Mouse (Mus musculus) stomach, postnatal 0 days (tissue): ENCODE results near the gene Cluh. TPM values are rescaled to one million over a fixed set of nuclear protein-coding genes. Genes with fewer than 3 reads are reported as not detected.

ENCODE experiments used
- ATAC-seq: fragments of 200-750 bp; cut with Nextera tagmentation; 2 replicates; pipeline ENCODE4 v1.8.0; 2017; ENCODE audit not compliant: low FRiP score, low TSS enrichment
- DNase-seq: peaks from one replicate; pipeline ENCODE4 v3.0.0-alpha.2; 2016; ENCODE audit warnings: low spot score
- H3K27ac ChIP-seq: fragments of 300-500 bp; sonication (generic); replicated peaks from 2 replicates; pipeline ENCODE4 v1.5.1; 2014; ENCODE audit warnings: mild to moderate bottlenecking, control low read depth
- H3K27me3 ChIP-seq: fragments of 300-500 bp; sonication (generic); 2 replicates; pipeline ENCODE4 v1.6.1; 2014; ENCODE audit warnings: low read length; ENCODE audit not compliant: control insufficient read depth, insufficient read depth
- H3K36me3 ChIP-seq: fragments of 300-500 bp; sonication (generic); 2 replicates; pipeline ENCODE4 v1.6.1; 2014; ENCODE audit warnings: low read length, mixed read lengths; ENCODE audit not compliant: control insufficient read depth, insufficient read depth
- H3K4me1 ChIP-seq: fragments of 300-500 bp; sonication (generic); replicated peaks from 2 replicates; pipeline ENCODE4 v1.6.1; 2014; ENCODE audit warnings: antibody characterized with exemption; ENCODE audit not compliant: control insufficient read depth, insufficient read depth
- H3K4me2 ChIP-seq: fragments of 300-500 bp; sonication (generic); replicated peaks from 2 replicates; pipeline ENCODE4 v1.6.1; 2014; ENCODE audit warnings: low read depth, mild to moderate bottlenecking, control low read depth, moderate library complexity
- H3K4me3 ChIP-seq: fragments of 300-500 bp; sonication (generic); 2 replicates; pipeline ENCODE4 v1.5.1; 2014; ENCODE audit warnings: low read depth, low read length, control low read depth
- H3K9ac ChIP-seq: fragments of 300-500 bp; sonication (generic); 2 replicates; pipeline ENCODE4 v1.6.1; 2014; ENCODE audit warnings: mild to moderate bottlenecking, low read length, control low read depth, mixed read lengths
- H3K9me3 ChIP-seq: fragments of 300-500 bp; sonication (generic); 2 replicates; pipeline ENCODE4 v1.6.1; 2016; ENCODE audit warnings: low read length; ENCODE audit not compliant: control insufficient read depth
- CTCF ChIP-seq: IDR thresholded peaks from 2 replicates; pipeline ENCODE4 v1.5.1; 2016; ENCODE audit warnings: antibody characterized with exemption, low read depth, mild to moderate bottlenecking, moderate library complexity
- EP300 ChIP-seq: optimal IDR thresholded peaks from 2 replicates; pipeline ENCODE3; 2016; ENCODE audit warnings: antibody characterized with exemption
- WGBS: fragments of 180-500 bp; shearing (Covaris S2); extraction: QIAGEN DNeasy Blood & Tissue Kit; methylation state at CpG from one replicate; pipeline ENCODE4 v1.1.7; 2014; 5-methylcytosine and 5-hydroxymethylcytosine counted together
- polyA plus RNA-seq: library from polyadenylated mRNA; unstranded; fragments of >200 nt; fragmentation: Nextera tagmentation; extraction: Ambion mirVana; gene quantifications from 2 replicates; pipeline ENCODE4 v1.2.1, GENCODE M21; 2015

Gene Cluh
- polyA plus RNA-seq, 1 experiment from 2014 or later = 17.8 TPM

DNA sequence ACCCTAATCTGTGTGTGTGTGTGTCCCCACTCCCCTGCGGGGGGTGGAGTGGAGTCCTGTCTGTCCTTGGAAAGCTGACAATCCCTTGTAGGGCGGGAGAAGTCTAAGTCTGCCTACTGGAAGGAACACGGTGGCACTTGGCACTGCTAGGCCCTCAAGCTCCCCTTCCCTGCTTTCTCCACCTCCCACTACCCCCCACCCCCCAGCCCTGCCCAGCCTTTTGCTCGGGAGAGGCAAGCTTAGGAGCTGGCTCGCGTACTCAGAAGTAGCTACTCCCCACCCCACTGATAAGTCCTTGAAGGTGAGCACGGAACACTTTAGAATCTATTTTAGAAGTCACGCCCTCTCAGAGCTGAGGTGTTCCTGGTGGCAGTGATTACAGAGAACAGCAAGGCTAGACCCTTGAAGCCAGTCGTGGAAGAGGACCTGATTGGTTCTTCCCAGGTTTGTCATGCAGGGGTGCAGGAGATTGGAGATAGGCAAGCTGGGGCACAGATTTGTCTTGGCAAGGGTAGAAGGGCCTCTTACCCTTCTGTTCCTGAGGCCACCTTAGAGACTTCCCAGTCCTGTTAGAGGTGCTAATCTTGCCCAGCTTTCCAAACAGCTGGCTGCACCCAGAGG is 10.4 kb upstream of the Cluh start:
- Histone ChIP-seq H3K9ac (peak overlapping the region; percentile 81), H3K27me3 (no peaks in the 10 kb centered on the region), H3K9me3 (no peaks in the 10 kb centered on the region), H3K4me3 (peak overlapping the region; percentile 79), H3K36me3 (no peaks in the 10 kb centered on the region), H3K27ac (peak overlapping the region; percentile 97), H3K4me1 (peaks cover 6% of the 10 kb centered on the region), H3K4me2 (peak overlapping the region; percentile 86)
- peak; percentile 68 for DNase-seq
- peak; percentile 74 for ATAC-seq
- WGBS = 7% methylated on average over 9 of the region's 9 CpGs
- TF ChIP-seq EP300 (peak; percentile 21), CTCF (no peak)

DNA sequence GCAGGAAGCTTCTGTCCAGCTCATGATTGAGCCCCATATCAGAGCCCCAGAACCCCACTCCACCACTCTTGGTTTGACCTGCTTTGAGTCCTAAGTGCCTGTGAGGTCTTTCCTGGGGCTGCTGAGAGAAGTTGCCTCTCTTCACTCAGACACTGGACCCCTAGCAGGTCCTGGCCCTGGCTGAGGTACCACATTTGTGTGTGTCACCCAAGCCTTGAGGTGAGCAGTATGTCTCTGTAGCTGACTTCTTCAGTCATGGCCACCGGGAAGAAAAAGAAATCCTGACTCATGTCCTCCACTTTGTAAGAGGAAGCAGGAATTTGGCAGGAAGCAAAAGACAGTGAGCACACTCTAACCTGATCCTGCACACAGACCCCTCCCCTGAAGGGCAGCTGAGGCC is 9.7 kb upstream of the Cluh start:
- Histone ChIP-seq H3K9ac (peak overlapping the region; percentile 14; the same call in 1 of the 2 replicates), H3K27ac (peak overlapping the region; percentile 97)

DNA sequence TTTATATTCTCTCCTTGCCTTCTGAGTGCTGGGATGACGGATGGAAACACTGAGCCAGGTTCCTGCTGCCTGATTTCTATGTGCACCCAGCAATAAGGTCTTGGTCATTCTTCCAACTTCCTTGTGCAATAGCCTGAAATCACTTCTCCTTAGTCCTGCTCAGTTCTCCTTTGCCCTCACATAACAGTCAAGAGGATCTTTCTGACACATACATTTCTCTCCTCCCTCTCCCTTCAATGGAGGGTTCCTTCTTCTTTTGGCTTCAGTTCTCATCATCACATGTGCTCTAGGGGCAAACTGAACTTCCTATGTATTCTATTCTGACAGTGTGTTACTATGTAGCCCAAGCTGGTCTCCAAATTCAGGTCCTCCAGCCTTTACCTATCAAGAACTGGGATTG is 1.3 kb upstream of the Cluh start:
- Histone ChIP-seq H3K36me3 (no peaks in the 10 kb centered on the region), H3K9me3 (no peaks in the 10 kb centered on the region), H3K9ac (no peak overlapping the region), H3K4me3 (no peak overlapping the region), H3K4me1 (peaks cover 4% of the 10 kb centered on the region; the same call in 1 of the 2 replicates), H3K27ac (peak overlapping the region; percentile 53), H3K27me3 (no peaks in the 10 kb centered on the region), H3K4me2 (no peak overlapping the region)
- ATAC-seq (no peak), DNase-seq (no peak)
- TF ChIP-seq EP300 (no peak), CTCF (no peak)
- WGBS = 89% methylated on average over 1 of the region's 1 CpGs

More for the DNA sequence above, 9.7 kb upstream of the Cluh start:
- DNase-seq (no peak), ATAC-seq (no peak)
- Histone ChIP-seq H3K9me3 (no peaks in the 10 kb centered on the region), H3K4me3 (no peak overlapping the region), H3K4me1 (peaks cover 6% of the 10 kb centered on the region), H3K36me3 (no peaks in the 10 kb centered on the region), H3K27me3 (no peaks in the 10 kb centered on the region), H3K4me2 (peak overlapping the region; percentile 86; the same call in 1 of the 2 replicates)
- WGBS = 40% methylated on average over 1 of the region's 1 CpGs
- no peak for TF ChIP-seq EP300
- no peak for TF ChIP-seq CTCF

DNA sequence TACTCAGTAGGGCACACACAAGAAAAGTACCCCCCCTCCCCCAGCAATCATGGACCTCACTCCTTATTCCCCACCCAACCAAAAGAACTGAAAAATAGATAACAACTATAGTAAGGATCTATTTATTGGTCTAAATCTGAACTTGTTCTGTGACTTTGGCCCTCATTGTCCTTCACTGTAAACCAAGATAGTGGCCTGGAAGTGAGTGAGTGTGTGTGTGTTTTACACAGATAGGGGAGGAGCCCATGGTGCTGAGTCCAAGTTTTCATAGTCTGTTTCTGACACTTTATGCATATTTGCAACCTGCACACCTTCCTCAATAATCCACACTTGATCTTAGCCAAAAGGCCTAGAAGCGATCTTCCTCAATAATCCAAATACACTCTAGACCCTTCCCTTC is 619 bp upstream of the Cluh start:
- no peak for DNase-seq

DNA sequence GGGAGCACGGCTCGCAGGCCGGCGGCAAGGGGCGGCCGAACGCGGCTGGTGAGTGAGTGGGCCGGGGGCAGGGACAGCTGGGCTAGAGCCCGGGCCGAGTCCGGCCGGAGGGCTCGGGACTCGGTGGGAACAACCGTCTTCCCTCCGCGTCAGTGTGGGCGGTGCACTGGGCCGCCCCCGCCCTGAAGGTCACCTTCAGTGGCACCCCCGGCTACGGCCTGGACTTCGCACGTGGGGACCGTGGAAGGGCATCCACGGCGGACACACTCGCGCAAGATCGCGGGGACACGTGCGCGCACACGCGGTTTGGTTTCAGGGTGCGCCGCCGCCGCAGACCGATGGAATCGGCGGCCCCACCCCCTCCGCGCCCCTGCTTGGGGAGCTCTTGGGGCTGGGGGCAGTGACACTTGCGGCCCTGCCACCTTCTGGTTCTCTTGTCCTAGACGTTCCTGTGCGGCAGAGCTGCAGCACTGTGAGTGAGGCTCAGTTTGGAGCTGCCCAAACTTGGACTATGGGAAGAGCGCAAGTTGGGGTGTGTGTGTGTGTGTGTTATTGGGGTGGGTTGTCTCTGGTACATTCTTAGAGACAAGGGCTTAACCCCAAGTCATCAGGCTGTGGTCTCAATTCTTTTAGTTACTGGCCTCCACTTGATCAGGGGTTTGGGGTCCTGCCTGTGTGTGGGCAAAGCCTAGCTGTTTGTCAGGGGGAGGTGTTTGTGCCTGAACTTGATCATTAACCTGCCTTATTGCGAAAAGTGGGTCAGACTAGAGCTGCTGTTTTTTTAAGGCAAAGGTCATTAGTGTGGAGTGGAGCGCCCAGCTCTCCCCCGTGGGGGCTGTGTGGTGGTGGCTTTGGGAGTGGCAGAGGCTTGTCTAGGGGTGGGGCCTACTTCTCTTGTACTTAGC is 604 bp downstream of the Cluh start:
- H3K9ac ChIP-seq = peak overlapping the region; percentile 90
- DNase-seq (peak; percentile 73), ATAC-seq (peak; percentile 64)
- peak; percentile 24; the same call in 1 of the 2 replicates for TF ChIP-seq CTCF
- no peak for TF ChIP-seq EP300
- H3K4me1 ChIP-seq = peaks cover 4% of the 10 kb centered on the region; the same call in 1 of the 2 replicates
- H3K27ac ChIP-seq = peak overlapping the region; percentile 93
- no peaks in the 10 kb centered on the region for H3K27me3 ChIP-seq
- no peaks in the 10 kb centered on the region for H3K9me3 ChIP-seq
- H3K4me2 ChIP-seq = peak overlapping the region; percentile 94
- H3K36me3 ChIP-seq = no peaks in the 10 kb centered on the region
- WGBS = 1% methylated on average over 48 of the region's 53 CpGs
- H3K4me3 ChIP-seq = peak overlapping the region; percentile 96

More for the DNA sequence above, 619 bp upstream of the Cluh start:
- no peaks in the 10 kb centered on the region for H3K9me3 ChIP-seq
- 0% methylated on average over 1 of the region's 1 CpGs for WGBS
- H3K4me1 ChIP-seq = peaks cover 4% of the 10 kb centered on the region; the same call in 1 of the 2 replicates
- peak overlapping the region; percentile 94 for H3K4me2 ChIP-seq
- H3K4me3 ChIP-seq = peak overlapping the region; percentile 96
- peak; percentile 10; the same call in 1 of the 2 replicates for ATAC-seq
- no peaks in the 10 kb centered on the region for H3K27me3 ChIP-seq
- peak overlapping the region; percentile 45 for H3K9ac ChIP-seq
- H3K27ac ChIP-seq = peak overlapping the region; percentile 93
- no peaks in the 10 kb centered on the region for H3K36me3 ChIP-seq
- TF ChIP-seq CTCF (no peak), EP300 (no peak)
